Comparison of ENCODE assay signal across 18 mouse cellular contexts in the genomic region with DNA sequence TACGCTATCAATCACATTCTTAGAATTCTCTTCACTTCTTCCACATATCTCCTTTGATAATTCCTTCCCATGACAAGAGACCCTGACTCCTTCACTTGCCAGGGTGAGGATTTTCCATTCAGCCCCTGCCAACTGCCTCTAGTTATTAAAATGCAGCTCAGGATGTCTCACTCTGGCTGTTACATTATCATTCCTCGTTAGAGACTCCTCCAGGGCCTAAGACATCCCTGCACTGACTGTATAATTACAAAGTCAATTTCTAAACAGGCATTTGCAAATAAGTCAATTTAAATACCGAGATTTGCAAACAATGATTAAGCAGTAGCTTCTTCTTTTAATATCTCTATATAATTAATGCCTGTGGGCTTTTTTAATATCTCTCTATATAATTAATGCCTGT.
"Had no signal": no experiment of that assay in that cellular context is flagged by ENCODE, and none has a peak within 500 bp of the region (broad histone marks: within the 10 kb centered on the region; RNA-seq: fewer than 3 reads in every experiment).

No protein-coding gene starts in this region.

- H3K4me3 ChIP-seq: limb, embryonic 12.5 days; limb, embryonic 15.5 days; stomach, embryonic 15.5 days had no signal

- H3K27ac ChIP-seq: limb, embryonic 12.5 days; limb, embryonic 15.5 days; liver, embryonic 14.5 days; macrophage; stomach, embryonic 15.5 days had no signal

- DNase-seq: kidney, adult 11 months; kidney, adult 9 months; kidney, postnatal 14 days; kidney, postnatal 4 days; left cerebral cortex, postnatal 4 days; liver, postnatal 0 days; lung, embryonic 14.5 days; retina, postnatal 1 day; right cerebral cortex, postnatal 25 days; spleen, adult 18-20 months; thymus, postnatal 25 days had no signal

- ATAC-seq: liver, postnatal 0 days; lung, postnatal 0 days had no signal

- H3K4me2 ChIP-seq: limb, embryonic 12.5 days; limb, embryonic 15.5 days; liver, embryonic 11.5 days; lung, embryonic 14.5 days; stomach, embryonic 15.5 days had no signal

- H3K9me3 ChIP-seq: limb, embryonic 12.5 days; limb, embryonic 15.5 days; stomach, embryonic 15.5 days had no signal

- H3K36me3 ChIP-seq: limb, embryonic 12.5 days; limb, embryonic 15.5 days; stomach, embryonic 15.5 days had no signal

- H3K27me3 ChIP-seq: limb, embryonic 12.5 days; limb, embryonic 15.5 days; stomach, embryonic 15.5 days had no signal

- H3K4me1 ChIP-seq: limb, embryonic 12.5 days; limb, embryonic 15.5 days; stomach, embryonic 15.5 days had no signal

- H3K9ac ChIP-seq: limb, embryonic 12.5 days; limb, embryonic 15.5 days; liver, embryonic 14.5 days; liver, postnatal 0 days; lung, embryonic 14.5 days; stomach, embryonic 15.5 days had no signal
